Mouse (Mus musculus): ENCODE data around the gene Herpud1. TPM values are rescaled to one million over a fixed set of nuclear protein-coding genes. Genes with fewer than 3 reads are reported as not detected.
"Not testable (repeated sequence)": the region's sequence is repeated elsewhere in the genome, so short reads cannot be mapped to it uniquely, and the experiment has no call there.

Gene Herpud1
- total RNA-seq, 2 experiments from 2014 or later, result 35.5 to 36.2 TPM

- no peak for DNase-seq (ENCODE audit: low spot score in 2 of 2)
These were observed 13.2 kb downstream of the Herpud1 start for GRCm38 (mm10) chr8:94399361-94399953.

GRCm38 (mm10) chr8:94399957-94400356, 13.7 kb downstream of the Herpud1 start:
- not testable (repeated sequence) for DNase-seq (ENCODE audit: low spot score in 2 of 2)

GRCm38 (mm10) chr8:94408443-94409080, 22.3 kb downstream of the Herpud1 start:
- DNase-seq (ENCODE audit: low spot score in 2 of 2), result no peak

- DNase-seq (ENCODE audit: low spot score in 2 of 2), result no peak
These were observed 23.3 kb downstream of the Herpud1 start for GRCm38 (mm10) chr8:94409523-94409922.

DNA sequence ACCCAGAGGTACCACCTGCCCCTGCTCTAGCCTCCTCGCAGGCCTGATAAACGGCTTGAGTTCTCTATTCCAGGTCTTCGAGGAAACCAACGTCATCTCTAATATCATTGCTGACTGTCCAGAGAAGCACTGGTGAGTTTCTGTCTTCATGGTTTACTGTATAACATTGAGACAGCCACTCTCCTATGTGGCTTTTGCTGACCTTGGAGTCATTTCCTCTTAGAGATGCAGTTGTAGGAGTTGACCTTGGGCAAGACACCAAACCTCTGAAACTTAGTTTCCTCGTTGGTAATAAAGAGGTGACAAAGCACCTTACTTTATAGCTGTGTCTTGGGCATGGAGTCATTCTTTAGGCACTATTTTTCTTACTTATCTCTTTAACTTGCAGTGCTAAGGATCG, 26.3 kb downstream of the Herpud1 start:
- no peak for DNase-seq (ENCODE audit: low spot score in 2 of 2)

DNA sequence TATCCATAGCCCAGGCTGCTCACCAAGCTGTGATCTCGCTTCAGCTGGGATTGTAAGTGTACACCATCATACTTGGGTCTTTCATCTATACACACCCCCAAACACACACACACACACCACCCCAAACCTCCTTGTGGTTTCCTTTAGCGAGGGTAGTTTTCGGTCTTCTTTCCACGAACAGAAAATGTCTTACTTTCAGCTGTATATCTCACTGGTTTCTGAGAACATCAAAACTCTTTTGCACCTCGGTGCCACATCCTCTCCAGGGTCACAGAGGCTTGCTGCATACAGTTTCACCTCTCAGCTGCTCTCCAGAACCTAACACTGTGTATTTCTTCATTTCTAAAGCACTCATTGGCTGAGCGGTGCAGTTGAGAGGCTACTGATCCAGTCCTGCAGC, 27.3 kb downstream of the Herpud1 start:
- DNase-seq (ENCODE audit: low spot score in 2 of 2), result no peak

- DNase-seq (ENCODE audit: low spot score in 2 of 2), result no peak
These were observed 29.0 kb downstream of the Herpud1 start for GRCm38 (mm10) chr8:94415218-94415617.

GRCm38 (mm10) chr8:94418017-94418416, 31.8 kb downstream of the Herpud1 start:
- DNase-seq (ENCODE audit: low spot score in 2 of 2), result no peak

GRCm38 (mm10) chr8:94422270-94422669, 36.0 kb downstream of the Herpud1 start:
- no peak for DNase-seq (ENCODE audit: low spot score in 2 of 2)

DNA sequence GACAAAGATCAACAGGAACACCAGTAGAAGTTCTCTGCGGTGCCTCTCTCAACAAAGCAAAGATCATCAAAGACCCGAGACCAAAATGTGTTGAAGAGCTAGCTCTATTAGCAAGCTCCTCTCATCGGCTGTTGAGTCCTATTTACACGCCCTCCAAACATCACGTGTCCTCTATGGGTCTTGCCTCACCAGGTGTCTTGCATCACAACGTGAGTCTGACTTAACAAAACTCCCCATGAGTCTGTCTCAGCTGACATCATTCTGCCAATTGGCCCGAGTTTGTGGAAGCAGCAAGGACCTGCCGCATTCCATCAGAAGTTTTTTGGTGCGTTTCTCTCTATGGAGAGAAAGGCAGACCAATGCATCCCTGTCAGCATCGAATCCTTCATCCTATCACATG, 41.7 kb downstream of the Herpud1 start:
- DNase-seq (ENCODE audit: low spot score in 2 of 2), result no peak

DNA sequence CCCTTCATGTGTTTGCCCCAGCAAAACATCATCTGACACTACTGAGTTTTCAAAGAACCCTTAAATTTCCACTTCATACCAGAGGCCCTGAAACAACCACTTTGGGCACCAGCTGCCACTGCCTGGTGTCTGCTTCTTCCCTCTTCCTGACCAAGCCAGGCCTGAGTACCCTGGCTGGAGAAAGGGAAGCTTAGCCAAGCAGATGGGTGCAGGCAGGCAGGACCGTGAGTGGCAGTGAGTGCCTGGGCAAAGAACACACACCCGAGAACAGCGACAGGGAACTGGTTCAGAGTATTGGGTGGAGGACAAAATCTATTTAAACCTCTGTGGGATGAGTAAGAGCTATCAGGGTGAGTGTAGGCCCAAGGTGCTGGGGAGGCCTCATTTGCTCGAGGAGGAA, 42.2 kb downstream of the Herpud1 start:
- no peak for DNase-seq (ENCODE audit: low spot score in 2 of 2)

DNA sequence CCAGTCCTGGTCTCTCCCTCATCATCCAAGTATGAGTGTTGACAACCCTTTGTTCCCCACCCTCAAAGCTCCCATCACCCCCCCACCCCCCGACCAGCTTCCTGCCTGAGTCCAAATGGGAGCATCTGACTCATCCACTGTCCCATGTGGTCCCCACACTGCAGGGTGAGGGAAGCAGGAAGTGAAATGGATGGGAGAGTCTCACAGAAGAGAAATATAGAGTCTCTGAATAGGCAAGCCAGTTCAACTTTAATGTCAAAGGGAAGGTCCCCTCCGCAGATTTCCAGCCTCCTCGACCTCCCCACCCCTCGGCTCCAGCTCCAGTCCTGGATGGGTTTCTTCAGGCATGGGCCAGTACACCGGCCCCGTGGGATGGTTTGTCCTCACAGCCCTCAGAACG, 43.1 kb downstream of the Herpud1 start:
- DNase-seq (ENCODE audit: low spot score in 2 of 2), result no peak

GRCm38 (mm10) chr8:94432212-94432611, 46.0 kb downstream of the Herpud1 start:
- DNase-seq (ENCODE audit: low spot score in 2 of 2), result no peak

GRCm38 (mm10) chr8:94433981-94434466, 47.8 kb downstream of the Herpud1 start, which contains the start of gene Nlrc5:
Gene Nlrc5, plus strand, starts transcription at chr8:94434356.
- peak; percentile 32 to 49 for DNase-seq (ENCODE audit: low spot score in 2 of 2)

DNA sequence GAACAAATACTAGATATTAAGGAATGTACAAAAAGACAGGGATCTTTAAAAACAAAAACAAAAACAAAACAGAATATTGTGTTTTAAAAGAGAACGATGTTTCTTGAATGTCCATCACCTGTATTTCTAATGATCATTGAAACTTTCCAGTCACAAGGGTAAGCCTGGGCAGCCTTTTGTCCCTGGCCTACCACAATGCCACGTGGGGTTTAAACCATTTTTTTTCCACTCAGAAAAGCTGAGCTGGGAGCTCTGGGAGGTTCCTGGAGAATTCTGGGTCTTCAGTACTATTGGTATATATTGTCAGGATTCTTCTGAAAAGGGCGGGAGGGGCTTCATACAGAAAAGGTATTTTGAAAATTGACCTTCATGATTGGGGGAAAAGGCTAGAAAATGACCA, 48.7 kb downstream of the Herpud1 start:
- no peak for DNase-seq (ENCODE audit: low spot score in 2 of 2)

- DNase-seq (ENCODE audit: low spot score in 2 of 2), result no peak
These were observed 49.3 kb downstream of the Herpud1 start for GRCm38 (mm10) chr8:94435397-94436111.

DNA sequence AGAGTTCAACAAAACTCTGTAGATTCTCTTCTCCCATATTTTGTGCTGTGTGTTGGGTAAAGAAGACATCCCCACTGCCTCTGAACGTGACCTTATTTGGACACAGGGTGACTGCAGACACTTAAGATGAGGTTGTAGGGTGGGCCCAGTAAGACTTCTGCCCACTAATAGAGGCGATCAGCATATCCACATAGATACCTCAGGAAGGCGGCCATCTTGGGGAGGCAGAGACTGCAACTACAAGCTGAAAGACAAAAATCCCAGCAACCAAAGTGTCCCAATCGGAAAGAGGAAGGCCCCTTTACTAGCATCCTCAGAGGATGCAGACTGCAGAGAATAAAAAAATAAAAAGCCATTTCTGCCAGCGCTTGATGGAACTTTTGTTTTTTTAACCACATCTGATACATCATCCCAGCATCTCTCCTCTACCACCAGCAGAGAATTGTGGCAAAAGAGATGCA, 49.9 kb downstream of the Herpud1 start:
- DNase-seq (ENCODE audit: low spot score in 2 of 2), result no peak

DNA sequence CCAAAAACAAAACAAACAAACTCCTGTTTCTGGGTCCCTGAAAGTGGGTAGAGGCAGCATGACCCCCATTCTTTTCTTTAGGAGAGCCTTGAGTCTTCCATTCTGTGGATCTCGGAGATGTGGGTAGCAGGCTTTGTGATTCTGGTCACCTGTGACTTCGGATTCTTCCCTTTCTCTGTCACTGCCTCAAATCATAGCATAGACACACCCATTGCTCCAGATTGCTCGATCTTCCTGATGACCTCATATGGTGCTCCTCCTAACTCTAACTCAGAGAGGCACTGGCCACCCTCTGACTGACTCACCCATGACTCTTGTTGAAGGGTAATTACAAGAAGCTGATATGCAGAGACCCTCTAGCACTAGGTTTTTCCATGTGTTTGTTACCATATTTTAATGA, 50.7 kb downstream of the Herpud1 start:
- DNase-seq (ENCODE audit: low spot score in 2 of 2), result no peak

DNA sequence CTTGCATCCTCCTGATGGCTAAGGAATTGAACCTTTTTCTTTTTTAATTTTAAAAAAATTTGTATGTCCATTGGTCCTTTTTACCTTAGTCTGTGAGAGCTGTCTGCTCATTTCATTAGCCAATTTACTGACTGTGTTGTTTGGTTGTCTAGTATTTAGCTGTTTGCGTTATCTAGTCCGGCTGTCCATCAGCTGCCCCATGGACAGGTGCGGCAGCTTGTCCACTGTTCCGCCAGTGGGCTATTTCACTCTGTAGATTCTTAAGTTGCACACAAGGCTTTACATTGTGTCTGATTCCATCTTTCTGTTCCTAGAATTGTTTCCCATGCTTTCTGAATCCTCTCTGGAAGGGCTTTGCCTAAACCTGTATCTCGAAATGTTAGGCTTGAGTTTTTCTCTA, 52.4 kb downstream of the Herpud1 start:
- no peak for DNase-seq (ENCODE audit: low spot score in 2 of 2)

- no peak for DNase-seq (ENCODE audit: low spot score in 2 of 2)
These were observed 53.5 kb downstream of the Herpud1 start for GRCm38 (mm10) chr8:94439691-94440090.

DNA sequence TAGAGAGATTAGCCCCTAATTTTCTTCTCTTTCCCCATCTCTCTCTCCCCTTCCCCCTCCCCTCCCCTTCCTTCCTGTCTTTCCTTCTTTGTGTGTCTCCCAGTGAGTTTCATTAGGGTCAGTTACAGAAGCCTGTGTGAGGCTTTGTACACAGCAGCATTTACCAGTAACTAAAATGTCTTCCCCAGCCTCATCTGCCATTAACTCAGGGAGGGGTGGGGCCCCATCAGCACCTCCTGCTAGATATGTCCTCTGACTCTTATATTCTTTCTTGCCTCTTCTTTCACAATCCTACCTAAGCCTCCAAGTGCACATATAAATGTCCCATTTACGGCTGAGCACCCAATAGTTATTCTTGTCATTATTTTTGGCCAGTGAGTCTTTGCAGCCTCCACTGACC, 54.2 kb downstream of the Herpud1 start:
- DNase-seq (ENCODE audit: low spot score in 2 of 2), result no peak

- DNase-seq (ENCODE audit: low spot score in 2 of 2), result no peak
These were observed 55.4 kb downstream of the Herpud1 start for GRCm38 (mm10) chr8:94441686-94442085.
